Mouse (Mus musculus): ENCODE data around the gene Traf6. TPM values are rescaled to one million over a fixed set of nuclear protein-coding genes. Genes with fewer than 3 reads are reported as not detected.
"Not testable (repeated sequence)": the region's sequence is repeated elsewhere in the genome, so short reads cannot be mapped to it uniquely, and the experiment has no call there.

Traf6 gene
- total and polyA plus RNA-seq, 3 experiments: 10.5 to 16.8 (median 14.0) TPM

- H3K4me1 ChIP-seq (ENCODE audit: control insufficient read depth in 1 of 2, insufficient read depth in 2 of 2): no peaks in the 10 kb centered on the region
- H3K79me2 ChIP-seq (replicated peaks; ENCODE audit: control insufficient read depth, extremely low read depth, insufficient read depth, poor library complexity, severe bottlenecking): no peaks in the 10 kb centered on the region
- no peaks in the 10 kb centered on the region for H3K36me3 ChIP-seq (replicated peaks in 1 of 2; ENCODE audit: control insufficient read depth in 1 of 2, insufficient read depth in 1 of 2, low read length in 1 of 2)
- H3K4me3 ChIP-seq (replicated peaks in 1 of 3; ENCODE audit: low read depth in 2 of 3, low read length in 2 of 3, poor library complexity in 1 of 3): no peak overlapping the region
- H3K9me3 ChIP-seq (replicated peaks; ENCODE audit: low read length): no peaks in the 10 kb centered on the region
- DNase-seq (ENCODE audit: extremely low read depth): no peak
- H3K27ac ChIP-seq (ENCODE audit: insufficient read depth, low read depth): no peak overlapping the region
- H3K4me2 ChIP-seq (ENCODE audit: insufficient read depth, low read depth, poor library complexity, severe bottlenecking): no peak overlapping the region
- in situ Hi-C loops (cut with MboI; ENCODE audit: low pct_ligation_motif_present, low pct_unique_long_range_greater_than_20kb, low sequenced_read_pairs) (no loop called here), dilution Hi-C loops (cut with MboI; ENCODE audit: extremely low pct_ligation_motif_present, extremely low pct_unique_long_range_greater_than_20kb, low sequenced_read_pairs) (no loop called here)
- TF ChIP-seq NRF1 (IDR thresholded peaks at IDR 0.05; ENCODE audit: low read depth, low read length) (no peak), NELFE (IDR thresholded peaks at IDR 0.05; ENCODE audit: low read depth, low read length) (no peak), PAX5 (IDR thresholded peaks at IDR 0.05; ENCODE audit: low read length) (no peak), POLR2A (IDR thresholded peaks at IDR 0.05; ENCODE audit: low read depth, low read length) (no peak), KAT2A (IDR thresholded peaks at IDR 0.05; ENCODE audit: insufficient replicate concordance, low read length) (no peak), ZC3H11A (IDR thresholded peaks at IDR 0.05; ENCODE audit: low read depth, low read length) (no peak), BHLHE40 (IDR thresholded peaks at IDR 0.05; ENCODE audit: low read depth, low read length) (no peak), ELF1 (IDR thresholded peaks at IDR 0.05; ENCODE audit: low read depth, low read length) (no peak), ZKSCAN1 (IDR thresholded peaks at IDR 0.05; ENCODE audit: borderline replicate concordance, low read depth, low read length) (no peak), MXI1 (IDR thresholded peaks at IDR 0.05; ENCODE audit: low read depth, low read length) (no peak), JUND (conservative IDR thresholded peaks at IDR 0.05; ENCODE audit: low read depth, low read length) (no peak), IRF4 (IDR thresholded peaks at IDR 0.05; ENCODE audit: low read depth, low read length) (no peak)
- no peak overlapping the region for H3K9ac ChIP-seq (ENCODE audit: insufficient read depth, low read depth)
- peaks cover 8% of the 10 kb centered on the region for H3K27me3 ChIP-seq (replicated peaks)
These were observed 64.0 kb downstream of the Traf6 start for GRCm38 (mm10) chr2:101742072-101742860.

DNA sequence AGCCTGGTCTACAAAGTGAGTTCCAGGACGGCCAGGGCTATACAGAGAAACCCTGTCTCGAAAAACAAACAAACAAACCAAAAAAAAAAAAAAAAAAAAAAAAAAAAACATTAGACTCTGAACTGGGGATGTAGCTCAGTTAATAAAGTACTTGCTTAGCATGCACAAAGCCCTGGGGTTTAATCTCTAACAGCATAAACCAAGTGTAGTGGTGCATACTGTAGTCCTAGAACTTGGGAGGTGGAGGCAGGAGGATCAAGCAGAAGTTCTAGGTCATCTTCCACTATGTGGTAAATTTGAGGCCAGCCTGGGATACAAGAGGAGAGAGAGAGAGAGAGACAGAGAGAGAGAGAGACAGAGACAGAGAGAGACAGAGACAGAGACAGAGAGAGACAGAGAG, 67.4 kb downstream of the Traf6 start:
- H3K9me3 ChIP-seq (replicated peaks; ENCODE audit: low read length); dilution Hi-C loops (cut with MboI; ENCODE audit: extremely low pct_ligation_motif_present, extremely low pct_unique_long_range_greater_than_20kb, low sequenced_read_pairs); in situ Hi-C loops (cut with MboI; ENCODE audit: low pct_ligation_motif_present, low pct_unique_long_range_greater_than_20kb, low sequenced_read_pairs): not testable (repeated sequence)

DNA sequence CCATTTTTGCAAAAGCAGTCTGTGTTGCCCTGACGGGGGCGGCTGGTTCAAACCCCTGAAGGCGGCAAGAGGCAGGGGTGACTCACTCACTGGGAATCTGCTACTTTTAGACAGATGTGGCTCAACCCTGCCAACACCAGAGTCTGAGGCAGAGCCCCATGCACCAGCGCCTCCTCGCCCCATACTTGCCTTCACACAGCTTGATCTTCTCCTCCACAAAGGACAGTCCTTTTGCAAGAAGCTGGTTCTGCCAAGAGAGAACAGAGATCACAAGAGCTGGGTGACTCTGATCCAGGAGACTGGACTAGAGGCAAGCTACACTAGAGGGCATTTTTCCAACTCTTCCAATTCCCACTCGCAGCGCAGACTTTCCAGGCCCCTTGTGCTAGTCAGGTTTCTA, 68.3 kb downstream of the Traf6 start:
- H3K9me3 ChIP-seq (replicated peaks; ENCODE audit: low read length): no peaks in the 10 kb centered on the region
- no peak overlapping the region for H3K9ac ChIP-seq (ENCODE audit: insufficient read depth, low read depth)
- H3K4me1 ChIP-seq (ENCODE audit: control insufficient read depth in 1 of 2, insufficient read depth in 2 of 2): no peaks in the 10 kb centered on the region
- TF ChIP-seq POLR2A (IDR thresholded peaks at IDR 0.05; ENCODE audit: low read depth, low read length): no peak
- no peak for TF ChIP-seq MEF2A (IDR thresholded peaks at IDR 0.05; ENCODE audit: borderline replicate concordance, low read depth, low read length)
- no peak for TF ChIP-seq KAT2A (IDR thresholded peaks at IDR 0.05; ENCODE audit: insufficient replicate concordance, low read length)
- TF ChIP-seq MAFK (IDR thresholded peaks at IDR 0.05; ENCODE audit: insufficient replicate concordance, low read length): no peak
- TF ChIP-seq ZMIZ1 (IDR thresholded peaks at IDR 0.05; ENCODE audit: low read depth, low read length): no peak
- TF ChIP-seq SMC3 (IDR thresholded peaks at IDR 0.05; ENCODE audit: low read depth, low read length): no peak
- TF ChIP-seq CTCF (conservative IDR thresholded peaks at IDR 0.05 in 1 of 2, IDR thresholded peaks at IDR 0.05 in 1 of 2; ENCODE audit: low read depth in 2 of 2, low read length in 2 of 2): no peak
- no peak for TF ChIP-seq ZC3H11A (IDR thresholded peaks at IDR 0.05; ENCODE audit: low read depth, low read length)
- no peak for TF ChIP-seq USF1 (IDR thresholded peaks at IDR 0.05; ENCODE audit: low read depth, low read length)
- no peak for TF ChIP-seq TBP (conservative IDR thresholded peaks at IDR 0.05; ENCODE audit: low read depth, low read length)
- TF ChIP-seq MYC (IDR thresholded peaks at IDR 0.05; ENCODE audit: low read depth, low read length): no peak
- TF ChIP-seq IRF4 (IDR thresholded peaks at IDR 0.05; ENCODE audit: low read depth, low read length): no peak
- TF ChIP-seq CHD2 (IDR thresholded peaks at IDR 0.05; ENCODE audit: low read length): no peak
- no peak for TF ChIP-seq HCFC1 (IDR thresholded peaks at IDR 0.05; ENCODE audit: low read depth, low read length)
- peaks cover 4% of the 10 kb centered on the region for H3K27me3 ChIP-seq (replicated peaks)
- in situ Hi-C loops (cut with MboI; ENCODE audit: low pct_ligation_motif_present, low pct_unique_long_range_greater_than_20kb, low sequenced_read_pairs) (no loop called here), dilution Hi-C loops (cut with MboI; ENCODE audit: extremely low pct_ligation_motif_present, extremely low pct_unique_long_range_greater_than_20kb, low sequenced_read_pairs) (no loop called here)
- no peak overlapping the region for H3K4me3 ChIP-seq (replicated peaks in 1 of 3; ENCODE audit: low read depth in 2 of 3, low read length in 2 of 3, poor library complexity in 1 of 3)
- no peaks in the 10 kb centered on the region for H3K79me2 ChIP-seq (replicated peaks; ENCODE audit: control insufficient read depth, extremely low read depth, insufficient read depth, poor library complexity, severe bottlenecking)
- no peaks in the 10 kb centered on the region for H3K36me3 ChIP-seq (replicated peaks in 1 of 2; ENCODE audit: control insufficient read depth in 1 of 2, insufficient read depth in 1 of 2, low read length in 1 of 2)
- H3K4me2 ChIP-seq (ENCODE audit: insufficient read depth, low read depth, poor library complexity, severe bottlenecking): no peak overlapping the region
- DNase-seq (ENCODE audit: extremely low read depth): no peak
- H3K27ac ChIP-seq (ENCODE audit: insufficient read depth, low read depth): no peak overlapping the region

More for the DNA sequence above, 67.4 kb downstream of the Traf6 start:
- H3K4me2 ChIP-seq (ENCODE audit: insufficient read depth, low read depth, poor library complexity, severe bottlenecking); H3K27me3 ChIP-seq (replicated peaks); H3K27ac ChIP-seq (ENCODE audit: insufficient read depth, low read depth); H3K36me3 ChIP-seq (replicated peaks in 1 of 2; ENCODE audit: control insufficient read depth in 1 of 2, insufficient read depth in 1 of 2, low read length in 1 of 2); DNase-seq (ENCODE audit: extremely low read depth); H3K79me2 ChIP-seq (replicated peaks; ENCODE audit: control insufficient read depth, extremely low read depth, insufficient read depth, poor library complexity, severe bottlenecking); H3K9ac ChIP-seq (ENCODE audit: insufficient read depth, low read depth); H3K4me1 ChIP-seq (ENCODE audit: control insufficient read depth in 1 of 2, insufficient read depth in 2 of 2); H3K4me3 ChIP-seq (replicated peaks in 1 of 3; ENCODE audit: low read depth in 2 of 3, low read length in 2 of 3, poor library complexity in 1 of 3): not testable (repeated sequence)
